Mouse (Mus musculus): ENCODE measurements around the gene Ube2e3.

GRCm38 (mm10) chr2:78922980-78923674, 55.2 kb downstream of the Ube2e3 start:
- TF ChIP-seq POLR2A (IDR thresholded peaks at IDR 0.05; ENCODE audit: borderline replicate concordance, extremely low read depth, insufficient read depth, insufficient read length, poor library complexity, severe bottlenecking) (no peak), CTCF (IDR thresholded peaks at IDR 0.05; ENCODE audit: borderline replicate concordance, extremely low read depth, insufficient read depth, insufficient read length) (no peak)

Measured in brain, embryonic 14.5 days (tissue).